In genomic region chr12:20232746-20233453, GRCm38 (mm10) we compare ENCODE assay signal across 8 mouse cellular contexts.
DNase-seq lines count a peak whose midpoint lies in the region; ATAC-seq and TF ChIP-seq lines count a peak whose summit lies in the region.

No protein-coding gene starts in this region.

- H3K27me3 ChIP-seq in lung, embryonic 15.5 days, result no peaks in the 10 kb centered on the region
- peaks cover 54% of the 10 kb centered on the region for H3K27me3 ChIP-seq in embryonic facial prominence, embryonic 10.5 days (replicated peaks; ENCODE audit: low read depth, poor library complexity, severe bottlenecking)
- no peaks in the 10 kb centered on the region for H3K27me3 ChIP-seq in heart, postnatal 0 days (ENCODE audit: control insufficient read depth, insufficient read depth, low read length)
- no peaks in the 10 kb centered on the region for H3K27me3 ChIP-seq in liver, embryonic 14.5 days (ENCODE audit: control insufficient read depth, insufficient read depth, low read length)

- peaks cover 61% of the 10 kb centered on the region for H3K9me3 ChIP-seq in lung, embryonic 15.5 days
- peaks cover 73% of the 10 kb centered on the region for H3K9me3 ChIP-seq in embryonic facial prominence, embryonic 10.5 days
- H3K9me3 ChIP-seq in heart, postnatal 0 days (replicated peaks; ENCODE audit: control insufficient read depth, low read length), result peaks cover 62% of the 10 kb centered on the region
- peaks cover 59% of the 10 kb centered on the region for H3K9me3 ChIP-seq in liver, embryonic 14.5 days (ENCODE audit: control insufficient read depth, low read length)

- intact Hi-C loops in left cerebral cortex, postnatal 14 days (cut with DNase I), result no loop called here

- 66% methylated on average over 32 of the region's 32 CpGs for WGBS in lung, embryonic 15.5 days
- WGBS in embryonic facial prominence, embryonic 10.5 days, result 66% methylated on average over 32 of the region's 32 CpGs
- WGBS in heart, postnatal 0 days, result 67% methylated on average over 32 of the region's 32 CpGs
- 62% methylated on average over 32 of the region's 32 CpGs for WGBS in liver, embryonic 14.5 days (ENCODE audit: insufficient replicate concordance)

- no peak overlapping the region for H3K9ac ChIP-seq in lung, embryonic 15.5 days
- H3K9ac ChIP-seq in heart, postnatal 0 days (replicated peaks; ENCODE audit: low read depth, low read length), result no peak overlapping the region
- H3K9ac ChIP-seq in liver, embryonic 14.5 days (replicated peaks), result no peak overlapping the region

- no peak overlapping the region for H3K4me2 ChIP-seq in lung, embryonic 15.5 days
- no peak overlapping the region for H3K4me2 ChIP-seq in heart, postnatal 0 days (ENCODE audit: low read depth, low read length)
- no peak overlapping the region for H3K4me2 ChIP-seq in liver, embryonic 14.5 days (ENCODE audit: low read depth)

- peaks cover 10% of the 10 kb centered on the region; the same call in 1 of the 2 replicates for H3K36me3 ChIP-seq in lung, embryonic 15.5 days
- H3K36me3 ChIP-seq in embryonic facial prominence, embryonic 10.5 days (replicated peaks), result peaks cover 59% of the 10 kb centered on the region
- no peaks in the 10 kb centered on the region for H3K36me3 ChIP-seq in heart, postnatal 0 days (replicated peaks; ENCODE audit: control insufficient read depth, insufficient read depth, low read length)
- no peaks in the 10 kb centered on the region for H3K36me3 ChIP-seq in liver, embryonic 14.5 days (replicated peaks; ENCODE audit: control insufficient read depth, insufficient read depth, low read depth)

- H3K27ac ChIP-seq in lung, embryonic 15.5 days, result no peak overlapping the region
- no peak overlapping the region for H3K27ac ChIP-seq in embryonic facial prominence, embryonic 10.5 days (replicated peaks)
- H3K27ac ChIP-seq in heart, postnatal 0 days (ENCODE audit: low read depth), result no peak overlapping the region
- H3K27ac ChIP-seq in liver, embryonic 14.5 days, result no peak overlapping the region

- H3K4me3 ChIP-seq in lung, embryonic 15.5 days, result no peak overlapping the region
- H3K4me3 ChIP-seq in embryonic facial prominence, embryonic 10.5 days, result no peak overlapping the region
- no peak overlapping the region for H3K4me3 ChIP-seq in heart, postnatal 0 days (ENCODE audit: low read depth, low read length)
- no peak overlapping the region for H3K4me3 ChIP-seq in liver, embryonic 14.5 days (ENCODE audit: insufficient read depth in 1 of 2, low read depth in 2 of 2, low read length in 2 of 2)

- no peak for DNase-seq in lung, postnatal 14 days
- peak; percentile 22 for DNase-seq in embryonic facial prominence, embryonic 10.5 days (ENCODE audit: low spot score)
- DNase-seq in heart, postnatal 0 days (ENCODE audit: low spot score), result no peak
- DNase-seq in liver, embryonic 14.5 days (ENCODE audit: low read depth in 3 of 3, low spot score in 3 of 3), result no peak
- DNase-seq in skeletal muscle tissue, adult 2 months (ENCODE audit: low read depth, low spot score), result peak; percentile 7
- DNase-seq in c-Kit-positive CD71-positive TER-119-positive erythroid progenitor cells, embryonic 14.5 days (ENCODE audit: low spot score), result no peak
- DNase-seq in left cerebral cortex, postnatal 14 days (ENCODE audit: low spot score in 2 of 2), result no peak

- peak; percentile 66 for ATAC-seq in lung, embryonic 15.5 days (ENCODE audit: borderline replicate concordance, extremely low read depth, low FRiP score, low TSS enrichment)
- ATAC-seq in heart, postnatal 0 days (ENCODE audit: insufficient read depth, low read depth), result peak; percentile 50
- peak; percentile 41; the same call in 1 of the 2 replicates for ATAC-seq in liver, embryonic 14.5 days (ENCODE audit: insufficient read depth)

- no peak for TF ChIP-seq CTCF in heart, postnatal 0 days (IDR thresholded peaks at IDR 0.05; ENCODE audit: low read depth)
- no peak for TF ChIP-seq CTCF in liver, embryonic 14.5 days (IDR thresholded peaks at IDR 0.05; ENCODE audit: low read depth)

- no peak for TF ChIP-seq EP300 in heart, postnatal 0 days (IDR thresholded peaks at IDR 0.05; ENCODE audit: low read depth)
- TF ChIP-seq EP300 in liver, embryonic 14.5 days (IDR thresholded peaks at IDR 0.05; ENCODE audit: low read depth), result no peak

- H3K4me1 ChIP-seq in lung, embryonic 15.5 days, result no peaks in the 10 kb centered on the region
- H3K4me1 ChIP-seq in embryonic facial prominence, embryonic 10.5 days, result no peaks in the 10 kb centered on the region
- no peaks in the 10 kb centered on the region for H3K4me1 ChIP-seq in heart, postnatal 0 days (ENCODE audit: control insufficient read depth, insufficient read depth)
- no peaks in the 10 kb centered on the region for H3K4me1 ChIP-seq in liver, embryonic 14.5 days (replicated peaks; ENCODE audit: control insufficient read depth in 2 of 2, insufficient read depth in 2 of 2, low read length in 1 of 2)

Comparison
In these comparisons a context has a peak if more than half of its experiments do, and no peak if none do; other contexts are left out.
1. DNase-seq: peak in embryonic facial prominence, embryonic 10.5 days (single experiment) and skeletal muscle tissue, adult 2 months (single experiment); none in lung, postnatal 14 days (single experiment), heart, postnatal 0 days (single experiment), liver, embryonic 14.5 days (0 of 3), c-Kit-positive CD71-positive TER-119-positive erythroid progenitor cells, embryonic 14.5 days (single experiment) and left cerebral cortex, postnatal 14 days (0 of 2).
2. Peak in every context shown above with its lines, with median percentiles within 50 percentile points of each other: ATAC-seq.